Mouse (Mus musculus): Measurements from ENCODE around the gene Robo1.

- TF ChIP-seq CTCF (IDR thresholded peaks at IDR 0.05; ENCODE audit: low read depth, low read length) (no peak), POLR2A (IDR thresholded peaks at IDR 0.05; ENCODE audit: insufficient read depth, low read length) (no peak)
Measured at GRCm38 (mm10) chr16:72740218-72740617, 432.1 kb downstream of the Robo1 start.
